Mouse (Mus musculus): ENCODE results near the gene Tnxb. TPM values are rescaled to one million over a fixed set of nuclear protein-coding genes. Genes with fewer than 3 reads are reported as not detected.

The Tnxb gene
- total RNA-seq, 2 experiments from 2014 or later, result 40.6 to 47.3 TPM

DNA sequence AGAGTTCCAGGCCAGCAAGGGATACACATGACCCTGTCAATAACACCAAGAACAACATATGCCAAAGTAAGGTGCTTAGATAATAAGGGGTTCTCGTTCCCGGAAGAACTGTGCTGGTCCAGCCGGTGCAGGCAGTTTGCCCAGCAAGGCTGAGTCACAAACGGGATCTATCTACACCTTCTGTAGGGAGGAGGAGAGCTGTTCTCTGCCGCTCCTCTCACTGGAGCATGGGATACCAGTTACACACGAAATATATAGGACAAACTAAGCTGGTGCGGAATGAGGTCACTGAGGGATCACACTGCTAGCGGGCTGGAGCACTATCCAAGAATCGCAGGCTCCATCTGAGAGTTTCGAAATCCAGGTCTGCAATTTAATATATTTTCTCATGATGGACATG, 26.4 kb upstream of the Tnxb start:
- DNase-seq, result peak; percentile 51

DNA sequence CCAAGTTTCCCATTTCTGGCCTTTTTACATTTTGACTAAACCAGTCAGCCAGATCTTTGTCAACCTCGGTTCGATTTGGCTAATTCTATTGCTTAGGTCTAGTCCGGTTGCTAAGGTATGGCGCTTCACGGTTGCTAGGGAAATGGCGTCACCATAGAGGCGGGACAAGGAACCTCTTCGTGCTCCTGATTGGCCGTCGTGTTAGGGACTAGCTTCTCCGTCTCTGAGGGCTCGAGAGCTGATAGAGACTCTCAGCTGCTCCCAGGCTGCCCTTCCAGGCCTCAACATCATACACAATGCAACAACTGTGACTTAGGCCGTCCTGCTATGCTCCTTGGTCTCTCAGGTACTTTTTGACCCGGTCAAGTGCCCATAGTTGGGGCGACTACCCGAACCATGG, 25.7 kb upstream of the Tnxb start, which contains the start of gene Fkbpl:
Gene Fkbpl, plus strand, starts transcription at position 157 of the 400 bp plus-strand sequence.
- DNase-seq, result peak; percentile 96

DNA sequence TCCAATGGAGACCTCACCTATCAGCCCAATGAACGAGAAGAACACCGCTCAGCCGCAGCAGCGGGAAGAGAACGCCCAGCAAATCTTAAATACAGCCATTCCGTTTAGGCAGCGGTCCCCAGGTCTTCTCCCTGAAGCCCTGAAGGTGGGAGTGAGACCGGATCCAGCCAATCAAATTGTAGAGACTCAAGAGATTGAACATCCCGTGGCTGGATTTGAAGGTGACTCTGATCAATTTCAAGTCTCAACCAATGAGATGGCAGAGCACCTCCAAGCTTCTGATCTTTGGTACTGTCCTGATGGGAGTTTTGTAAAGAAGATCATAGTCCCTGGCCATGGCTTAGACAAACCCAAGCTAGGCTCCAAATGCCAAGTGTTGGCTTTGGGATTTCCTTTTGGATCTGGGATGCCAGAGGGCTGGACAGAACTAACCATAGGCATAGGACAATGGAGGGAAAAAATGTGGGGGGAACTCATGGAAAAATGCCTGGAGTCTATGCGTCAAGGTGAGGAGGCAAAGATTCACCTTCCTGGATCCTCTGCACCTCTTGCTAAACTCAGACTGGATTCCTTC, 25.0 kb upstream of the Tnxb start:
- no peak for DNase-seq

DNA sequence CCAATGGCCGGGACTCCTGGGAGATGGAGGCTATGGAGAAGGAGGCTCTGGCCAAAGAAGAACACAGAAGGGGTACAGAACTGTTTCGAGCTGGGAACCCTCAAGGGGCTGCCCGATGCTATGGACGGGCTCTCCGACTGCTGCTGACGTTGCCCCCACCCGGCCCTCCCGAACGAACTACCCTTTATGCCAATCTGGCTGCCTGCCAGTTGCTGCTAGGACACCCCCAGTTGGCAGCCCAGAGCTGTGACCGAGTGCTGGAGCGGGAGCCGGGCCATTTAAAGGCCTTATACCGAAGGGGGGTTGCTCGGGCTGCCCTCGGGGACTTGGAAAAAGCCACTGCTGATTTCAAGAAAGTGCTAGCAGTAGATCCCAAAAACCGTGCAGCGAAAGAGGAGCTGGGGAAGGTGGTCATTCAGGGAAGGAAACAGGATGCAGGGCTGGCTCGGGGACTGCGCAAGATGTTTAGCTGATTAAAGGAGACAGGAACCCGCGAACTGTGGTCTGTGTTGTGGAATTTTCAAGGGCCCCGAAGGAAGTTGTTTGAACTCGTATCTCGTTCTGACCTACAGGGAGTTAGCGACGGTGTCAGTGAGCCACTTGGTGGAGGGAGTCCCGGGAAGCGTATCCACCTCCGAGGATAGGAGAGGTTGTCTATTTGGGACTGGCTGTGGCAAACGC, 24.4 kb upstream of the Tnxb start:
- peak; percentile 38 for DNase-seq

DNA sequence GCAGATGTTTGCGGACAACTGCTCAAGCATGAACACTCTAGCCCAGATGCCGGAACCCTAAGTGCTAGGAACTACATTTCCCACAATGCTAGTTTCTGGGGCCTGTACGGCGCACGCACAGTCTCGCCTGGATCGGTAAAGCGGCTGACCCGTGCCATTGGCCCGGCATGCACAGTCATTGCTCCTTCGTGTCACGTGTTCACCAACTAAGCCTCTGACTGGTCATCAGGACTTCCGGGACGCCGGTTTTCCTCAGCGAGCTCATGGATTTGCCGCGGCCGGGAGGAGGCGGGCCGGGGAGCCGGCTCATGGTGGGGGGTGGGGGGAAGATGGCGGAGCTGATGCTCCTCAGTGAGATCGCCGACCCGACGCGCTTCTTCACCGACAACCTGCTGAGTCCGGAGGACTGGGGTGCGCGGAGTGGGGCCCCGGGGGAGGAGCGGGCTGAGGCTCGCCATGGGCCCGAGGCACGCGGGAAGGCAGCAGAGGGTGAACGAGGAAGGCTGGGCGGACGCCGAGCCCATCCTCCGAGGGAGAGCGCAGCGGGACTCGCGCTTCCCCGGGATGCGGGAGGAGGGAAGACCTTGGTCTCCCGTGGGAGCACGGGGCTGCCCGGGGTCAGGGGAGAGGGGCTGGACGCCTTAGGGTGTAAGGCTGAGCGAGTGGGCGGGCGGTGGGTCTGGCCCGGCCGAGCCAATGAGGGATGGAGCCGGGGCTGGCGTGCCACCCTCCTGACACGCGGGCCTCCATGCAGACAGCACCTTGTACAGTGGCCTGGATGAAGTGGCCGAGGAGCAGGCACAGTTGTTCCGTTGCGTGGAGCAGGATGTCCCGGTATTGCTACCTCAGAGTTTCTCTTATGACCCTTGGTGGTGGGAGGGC, 23.2 kb upstream of the Tnxb start, which contains the start of gene Atf6b:
Gene Atf6b, plus strand, starts transcription at position 241 of the 882 bp plus-strand sequence.
- peak; percentile 95 for DNase-seq

DNA sequence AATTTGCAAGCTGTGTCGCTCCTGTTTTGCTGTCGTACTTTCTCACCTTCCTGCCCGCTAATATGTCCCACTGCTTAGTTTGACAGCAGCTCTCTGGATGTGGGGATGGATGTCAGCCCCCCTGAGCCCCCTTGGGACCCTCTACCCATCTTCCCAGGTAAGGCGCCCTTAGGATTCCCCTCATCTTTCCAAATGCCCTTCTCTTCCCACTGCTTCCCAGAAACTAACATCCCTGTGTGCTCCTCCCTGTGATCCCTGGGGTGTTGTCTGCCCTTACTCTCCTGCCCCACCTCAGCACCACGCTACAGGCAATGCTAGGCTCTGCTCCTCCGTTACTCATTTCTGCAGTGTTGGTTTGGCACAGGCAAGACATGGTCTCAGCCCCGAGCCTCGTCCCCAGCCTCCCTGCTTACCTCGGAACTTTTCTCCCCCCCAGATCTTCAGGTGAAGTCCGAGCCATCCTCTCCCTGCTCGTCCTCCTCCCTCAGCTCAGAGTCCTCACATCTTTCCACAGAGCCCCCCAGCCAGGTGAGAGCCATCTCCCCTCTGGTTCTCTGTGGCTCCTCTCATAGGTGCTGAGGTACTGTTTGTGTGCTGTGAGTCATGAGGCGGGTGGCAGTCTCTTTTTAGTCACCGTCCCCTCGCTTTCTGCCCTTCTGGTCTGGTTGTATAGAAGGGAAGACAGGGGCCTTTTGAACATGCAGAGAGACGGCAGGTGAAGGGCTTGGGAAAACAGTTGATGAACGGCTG, 22.0 kb upstream of the Tnxb start:
- no peak for DNase-seq

DNA sequence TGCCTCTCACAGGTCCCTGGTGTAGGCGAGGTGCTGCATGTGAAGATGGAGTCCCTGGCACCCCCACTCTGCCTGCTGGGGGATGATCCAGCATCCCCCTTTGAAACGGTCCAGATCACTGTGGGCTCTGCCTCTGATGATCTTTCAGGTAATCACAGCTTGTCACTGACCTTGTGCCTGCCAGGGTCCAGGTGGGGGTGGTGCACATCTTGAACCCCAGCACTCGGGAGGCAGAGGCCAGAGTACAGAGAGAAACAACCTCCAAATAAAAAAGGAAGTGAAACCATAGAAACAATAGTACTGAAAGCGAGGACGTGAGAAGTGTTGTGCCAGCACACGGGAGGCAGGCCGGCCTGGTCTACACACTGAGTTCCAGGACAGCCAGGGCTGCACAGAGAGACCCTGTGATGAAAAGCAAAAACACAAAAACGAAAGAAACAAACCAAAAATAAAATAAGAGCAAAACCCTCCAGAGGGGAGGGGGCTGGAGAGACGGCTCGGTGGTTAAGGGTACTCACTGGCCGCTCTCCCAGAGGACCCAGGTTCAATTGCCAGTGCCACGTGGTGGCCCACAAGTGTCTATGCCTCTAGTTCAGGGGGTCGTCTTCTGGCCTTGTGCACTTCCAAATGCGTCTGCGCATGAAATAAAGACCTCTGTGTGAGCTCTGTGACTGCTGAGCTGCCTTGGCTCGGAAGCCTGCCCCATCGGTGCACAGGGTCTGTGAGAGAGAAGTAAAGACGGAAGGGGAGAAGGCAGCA, 21.1 kb upstream of the Tnxb start:
- no peak for DNase-seq

DNA sequence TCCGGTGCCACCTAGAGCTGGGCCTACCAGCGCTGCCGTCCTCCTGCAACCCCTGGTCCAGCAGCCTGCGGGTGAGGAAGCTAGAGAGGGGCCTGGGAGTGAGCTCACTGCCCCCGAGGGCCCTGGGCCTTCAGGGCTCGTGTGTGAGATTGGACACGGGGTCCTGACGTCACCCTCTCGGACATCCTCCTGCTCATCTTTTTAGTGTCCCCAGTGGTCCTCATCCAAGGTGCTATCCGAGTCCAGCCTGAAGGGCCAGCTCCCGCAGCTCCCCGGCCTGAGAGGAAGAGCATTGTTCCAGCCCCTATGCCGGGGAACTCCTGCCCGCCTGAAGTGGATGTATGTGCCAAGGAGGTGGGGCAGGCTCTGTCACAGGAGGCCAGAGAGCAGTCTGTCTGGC, 19.6 kb upstream of the Tnxb start:
- DNase-seq, result no peak

DNA sequence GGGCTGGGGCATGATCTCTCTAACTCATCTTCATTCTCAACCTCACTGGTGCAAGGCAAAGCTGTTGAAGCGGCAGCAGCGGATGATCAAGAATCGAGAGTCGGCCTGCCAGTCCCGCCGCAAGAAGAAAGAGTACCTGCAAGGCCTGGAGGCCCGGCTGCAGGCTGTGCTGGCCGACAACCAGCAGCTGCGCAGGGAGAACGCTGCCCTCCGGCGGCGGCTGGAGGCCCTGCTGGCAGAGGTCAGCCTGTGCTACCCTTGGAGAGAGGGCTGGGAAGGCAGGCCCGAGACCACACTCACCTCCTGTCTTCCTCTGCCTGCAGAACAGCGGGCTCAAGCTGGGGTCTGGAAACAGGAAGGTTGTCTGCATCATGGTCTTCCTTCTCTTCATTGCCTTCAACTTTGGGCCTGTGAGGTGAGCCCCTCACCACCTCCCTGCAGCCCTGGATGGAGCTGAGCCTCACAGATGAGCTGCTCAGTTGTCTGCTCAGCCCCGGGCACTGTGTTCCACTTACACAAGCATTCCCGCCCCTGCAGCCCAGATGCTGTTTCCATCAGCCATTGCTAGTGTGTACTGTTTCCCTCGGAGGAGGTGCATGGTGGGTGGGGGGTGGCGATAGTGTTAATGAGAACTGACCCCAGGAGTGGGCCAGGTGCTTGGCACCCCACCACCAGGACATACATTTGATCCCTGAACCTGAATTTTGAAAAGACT, 18.7 kb upstream of the Tnxb start:
- DNase-seq, result peak; percentile 79

DNA sequence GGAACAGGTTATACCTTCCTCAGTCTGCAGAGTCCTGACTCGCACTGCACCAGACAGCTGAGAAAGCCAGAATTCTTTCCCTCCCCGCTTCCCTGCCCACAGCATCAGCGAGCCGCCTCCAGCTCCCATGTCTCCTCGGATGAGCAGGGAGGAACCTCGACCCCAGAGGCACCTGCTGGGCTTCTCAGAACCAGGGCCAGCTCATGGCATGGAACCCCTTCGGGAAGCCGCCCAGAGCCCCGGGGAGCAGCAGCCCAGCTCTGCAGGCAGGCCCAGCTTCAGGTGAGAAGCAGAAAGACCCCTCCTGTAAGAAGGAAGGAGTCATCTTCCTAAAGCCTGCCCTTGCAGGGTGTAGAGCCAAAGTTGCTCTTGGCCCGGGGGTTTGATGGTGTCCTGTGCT, 17.8 kb upstream of the Tnxb start:
- no peak for DNase-seq

DNA sequence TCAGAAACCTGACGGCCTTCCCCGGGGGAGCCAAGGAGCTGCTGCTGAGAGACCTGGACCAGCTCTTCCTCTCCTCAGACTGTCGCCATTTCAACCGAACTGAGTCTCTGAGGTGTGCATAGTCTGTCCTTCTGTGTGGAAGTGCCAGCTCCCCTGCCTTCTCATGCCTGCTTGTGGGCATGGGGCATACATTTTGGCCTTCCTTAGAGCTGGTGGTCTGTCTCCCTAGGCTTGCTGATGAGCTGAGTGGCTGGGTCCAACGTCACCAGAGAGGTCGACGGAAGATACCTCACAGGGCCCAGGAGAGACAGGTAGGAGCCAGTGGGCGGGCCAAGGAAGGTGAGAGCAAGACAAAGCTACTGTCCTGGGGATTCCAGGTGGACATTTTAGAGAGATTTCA, 17.4 kb upstream of the Tnxb start:
- no peak for DNase-seq

DNA sequence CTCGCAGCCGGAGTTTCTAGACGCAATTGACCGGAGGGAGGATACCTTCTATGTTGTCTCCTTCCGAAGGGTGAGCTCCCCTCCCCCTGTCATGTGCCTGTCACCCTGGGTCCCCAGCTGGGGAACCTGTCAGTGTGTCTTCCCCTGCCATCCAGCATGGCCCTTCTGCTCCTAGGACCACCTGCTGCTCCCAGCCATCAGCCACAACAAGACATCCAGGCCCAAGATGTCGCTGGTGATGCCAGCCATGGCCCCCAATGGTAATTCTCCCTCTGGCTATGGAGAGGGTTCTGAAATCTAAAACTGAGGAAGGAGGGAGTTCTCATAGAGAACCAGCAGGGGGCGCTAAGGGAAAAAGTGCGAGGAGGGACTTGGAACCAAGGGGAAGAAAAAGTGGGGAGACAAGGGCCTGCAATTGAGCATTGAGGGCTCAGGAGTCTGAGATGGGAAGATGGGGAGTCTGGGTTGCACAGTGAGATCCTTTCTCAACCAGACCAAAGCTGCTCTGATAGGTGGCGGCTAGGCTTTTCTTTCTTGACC, 16.5 kb upstream of the Tnxb start:
- peak; percentile 80 for DNase-seq

DNA sequence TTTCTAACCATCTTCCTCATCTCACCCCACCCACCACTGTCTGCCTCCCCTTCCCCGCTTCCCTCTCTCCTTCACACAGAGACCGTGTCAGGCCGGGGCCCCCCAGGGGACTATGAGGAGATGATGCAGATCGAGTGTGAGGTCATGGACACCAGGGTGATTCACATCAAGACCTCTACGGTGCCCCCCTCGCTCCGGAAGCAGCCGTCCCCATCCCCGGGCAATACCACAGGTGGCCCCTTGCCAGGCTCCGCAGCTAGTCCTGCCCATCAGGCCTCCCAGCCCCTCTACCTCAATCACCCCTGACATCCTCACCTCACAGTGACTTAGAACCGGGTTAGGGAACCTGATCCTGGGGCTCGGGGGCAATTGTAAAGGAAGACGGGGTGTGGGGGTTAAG, 15.9 kb upstream of the Tnxb start:
- DNase-seq, result no peak

DNA sequence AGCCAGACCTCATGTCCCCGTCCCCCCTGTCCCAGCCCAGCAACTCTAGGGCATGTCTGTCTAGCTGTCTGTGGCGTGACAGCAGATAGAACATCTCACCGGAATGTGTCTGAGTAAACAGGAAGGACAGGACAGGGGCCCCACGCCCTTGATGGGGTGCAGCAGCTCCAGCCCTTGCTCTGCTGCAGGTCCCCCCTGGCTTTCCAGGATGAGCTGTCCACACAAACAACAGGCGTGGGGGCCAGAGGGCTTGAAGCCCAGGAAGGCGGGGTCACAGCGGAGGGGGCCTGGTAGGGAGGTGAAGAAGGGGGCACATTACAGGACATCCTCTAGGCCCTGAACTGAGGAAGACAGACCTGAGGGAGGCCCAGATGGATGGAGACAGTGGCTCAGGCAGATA, 15.2 kb upstream of the Tnxb start:
- DNase-seq, result peak; percentile 67

DNA sequence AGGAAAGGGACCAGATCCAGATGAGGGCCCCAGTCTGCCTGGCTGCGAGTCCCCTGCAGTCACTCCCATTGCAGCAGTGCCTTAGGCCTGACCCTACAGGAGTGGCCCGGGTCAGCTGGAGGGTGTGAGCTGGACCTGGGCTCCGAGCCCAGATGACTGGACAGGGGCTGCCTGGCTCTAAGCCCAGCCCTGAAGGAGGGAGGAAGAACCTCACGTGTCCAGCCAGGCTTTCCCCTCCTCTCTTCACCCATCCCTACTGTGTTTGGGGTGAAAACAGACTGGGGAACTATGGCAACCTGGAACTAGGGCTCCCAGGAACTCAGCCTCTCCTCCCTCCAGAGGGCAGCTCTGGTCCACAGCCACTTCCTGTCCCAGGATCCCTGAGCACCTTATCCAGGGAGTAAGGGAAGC, 14.7 kb upstream of the Tnxb start:
- peak; percentile 86 for DNase-seq

DNA sequence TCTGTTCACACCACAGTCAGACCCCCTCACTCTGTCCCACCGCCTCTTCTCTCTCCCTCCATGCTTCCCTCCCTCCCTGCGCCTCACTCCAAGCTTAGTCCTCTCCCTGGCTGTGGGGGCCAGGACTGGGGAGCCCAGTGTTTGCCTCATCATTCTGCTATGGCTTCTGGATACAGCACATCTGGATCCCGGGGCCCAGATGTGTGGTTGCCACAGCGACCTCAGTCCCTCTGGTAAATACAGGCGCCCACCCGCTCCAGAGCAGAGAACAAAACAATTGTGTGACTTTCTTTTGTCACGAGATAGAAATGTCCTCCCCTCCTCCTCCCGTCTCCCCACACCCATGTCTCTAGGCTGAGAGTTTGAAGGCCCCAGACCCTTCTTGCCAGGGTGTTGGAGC, 13.7 kb upstream of the Tnxb start:
- DNase-seq, result no peak

DNA sequence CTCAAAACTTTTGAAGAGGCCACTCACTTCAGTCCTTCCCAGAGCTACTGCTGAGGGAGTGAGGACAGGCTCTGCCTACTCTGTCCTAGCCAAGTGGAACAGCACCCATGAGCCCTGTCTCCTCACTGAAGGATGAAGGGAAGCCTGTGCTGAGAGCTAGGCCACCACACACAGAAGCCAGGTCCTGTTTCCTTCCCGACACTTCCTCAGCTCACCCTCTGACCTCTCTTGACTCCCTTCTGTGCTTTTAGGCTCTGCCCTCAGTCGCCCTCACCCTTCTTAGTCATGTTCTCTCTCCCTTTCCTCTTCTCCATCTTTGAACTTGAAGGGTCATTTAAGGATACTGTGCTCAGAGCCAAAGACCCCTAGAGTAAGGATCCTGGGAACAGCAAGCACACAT, 13.1 kb upstream of the Tnxb start:
- DNase-seq, result no peak

DNA sequence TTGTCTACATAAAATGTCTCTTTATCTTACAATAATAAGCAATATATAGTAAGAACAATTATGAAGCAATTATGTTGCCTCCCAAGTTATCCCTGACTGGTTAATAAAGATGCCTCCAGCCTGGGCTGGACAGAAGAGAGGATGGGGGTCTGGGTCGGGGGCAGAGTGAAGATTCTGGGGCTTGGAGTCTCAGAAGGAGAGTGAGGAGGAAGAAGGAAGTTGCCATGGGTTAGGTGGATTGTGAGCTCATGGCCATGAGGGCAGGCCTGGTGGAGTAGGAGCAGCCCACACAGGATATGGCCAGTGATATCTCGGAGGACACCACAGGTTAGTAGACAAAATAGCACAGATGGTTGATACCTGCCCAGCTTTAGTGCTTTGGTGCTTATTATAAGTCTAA, 12.2 kb upstream of the Tnxb start:
- no peak for DNase-seq

DNA sequence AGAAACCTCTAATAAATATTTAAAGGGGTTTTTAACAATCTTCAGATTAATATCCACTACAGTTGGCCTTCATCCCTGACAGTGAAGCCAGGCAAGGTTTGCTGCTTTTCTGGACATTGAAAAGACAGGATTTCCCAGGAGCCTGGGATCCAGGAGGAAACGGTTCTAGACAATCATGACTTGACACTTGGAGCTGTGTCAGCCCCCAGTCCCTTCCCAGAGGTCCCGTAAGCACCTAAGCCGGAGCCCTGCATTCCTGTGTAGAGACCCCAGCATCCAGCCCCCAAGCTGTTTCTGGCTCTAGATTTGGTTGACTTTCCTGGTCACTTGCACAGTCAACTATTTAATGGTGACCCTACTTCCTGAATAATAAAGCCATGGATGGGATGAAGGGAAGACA, 11.7 kb upstream of the Tnxb start:
- DNase-seq, result no peak

DNA sequence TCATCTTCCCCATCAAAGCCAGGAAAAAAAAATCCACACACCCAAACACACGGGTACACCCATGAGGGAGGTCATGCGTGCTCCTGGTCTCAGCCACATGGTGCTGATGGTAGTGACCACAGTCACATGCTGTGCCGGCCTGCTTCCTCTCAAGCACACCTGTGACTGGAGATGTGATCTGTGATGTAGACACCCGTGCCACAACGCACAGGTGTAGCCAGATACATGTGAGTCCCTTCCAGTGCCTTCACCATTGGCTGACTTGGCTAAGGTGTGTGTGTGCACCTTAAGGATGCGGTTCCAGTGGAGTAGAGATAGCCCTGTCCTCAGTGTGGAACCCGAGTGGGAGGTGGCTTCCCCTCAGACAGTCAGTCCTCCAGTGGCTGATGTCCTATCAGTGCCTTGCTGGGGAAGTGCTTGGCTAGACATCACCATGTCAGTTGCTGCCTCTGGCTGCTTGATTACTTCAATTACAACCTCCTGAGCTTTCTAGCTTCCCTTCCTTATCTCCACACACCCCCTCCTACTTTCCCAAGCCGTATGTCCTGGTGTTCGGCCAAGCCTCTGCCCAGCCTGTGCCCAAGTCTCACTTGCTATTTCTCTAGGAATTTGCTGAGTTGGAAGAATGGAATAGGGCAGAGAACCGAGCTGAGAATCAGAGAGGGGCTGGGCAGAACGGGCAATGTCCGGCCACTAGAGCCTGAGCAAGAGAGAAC, 11.0 kb upstream of the Tnxb start:
- DNase-seq, result no peak
